In genomic region chr16:77236509-77237271, GRCm38 (mm10) we compare ENCODE assay signal across 8 mouse cellular contexts.
DNase-seq lines count a peak whose midpoint lies in the region; ATAC-seq lines count a peak whose summit lies in the region.

No protein-coding gene starts in this region.

- peak overlapping the region; percentile 47 for H3K9ac ChIP-seq in heart, embryonic 15.5 days
- peak overlapping the region; percentile 33 for H3K9ac ChIP-seq in lung, embryonic 16.5 days (ENCODE audit: low read length)

- H3K9me3 ChIP-seq in embryonic facial prominence, embryonic 10.5 days = no peaks in the 10 kb centered on the region
- no peaks in the 10 kb centered on the region for H3K9me3 ChIP-seq in heart, embryonic 15.5 days (replicated peaks)
- H3K9me3 ChIP-seq in lung, embryonic 16.5 days (ENCODE audit: control insufficient read depth, low read length) = no peaks in the 10 kb centered on the region

- WGBS in embryonic facial prominence, embryonic 10.5 days = 66% methylated on average over 13 of the region's 13 CpGs
- 25% methylated on average over 13 of the region's 13 CpGs for WGBS in heart, embryonic 15.5 days
- WGBS in lung, embryonic 16.5 days = 23% methylated on average over 13 of the region's 13 CpGs

- H3K27me3 ChIP-seq in embryonic facial prominence, embryonic 10.5 days (replicated peaks; ENCODE audit: low read depth, poor library complexity, severe bottlenecking) = no peaks in the 10 kb centered on the region
- no peaks in the 10 kb centered on the region for H3K27me3 ChIP-seq in heart, embryonic 15.5 days
- no peaks in the 10 kb centered on the region for H3K27me3 ChIP-seq in lung, embryonic 16.5 days (ENCODE audit: control insufficient read depth, insufficient read depth, low read depth, low read length)

- no peaks in the 10 kb centered on the region for H3K36me3 ChIP-seq in embryonic facial prominence, embryonic 10.5 days (replicated peaks)
- H3K36me3 ChIP-seq in heart, embryonic 15.5 days = no peaks in the 10 kb centered on the region
- H3K36me3 ChIP-seq in lung, embryonic 16.5 days (ENCODE audit: control insufficient read depth, insufficient read depth, low read length) = no peaks in the 10 kb centered on the region

- intact Hi-C loops in heart, postnatal 25 days (cut with DNase I) = no loop called here

- no peak for ATAC-seq in heart, embryonic 15.5 days (replicated peaks; ENCODE audit: insufficient number of reproducible peaks, insufficient read depth, low FRiP score, low read depth)
- ATAC-seq in lung, embryonic 16.5 days (ENCODE audit: low read depth) = peak; percentile 49; the same call in 1 of the 2 replicates

- H3K4me1 ChIP-seq in embryonic facial prominence, embryonic 10.5 days = peaks cover 23% of the 10 kb centered on the region
- H3K4me1 ChIP-seq in heart, embryonic 15.5 days (replicated peaks) = peaks cover 7% of the 10 kb centered on the region
- H3K4me1 ChIP-seq in lung, embryonic 16.5 days (replicated peaks; ENCODE audit: control insufficient read depth, insufficient read depth, low read length) = peaks cover 4% of the 10 kb centered on the region; the same call in 1 of the 2 replicates

- H3K4me3 ChIP-seq in embryonic facial prominence, embryonic 10.5 days = no peak overlapping the region
- H3K4me3 ChIP-seq in heart, embryonic 15.5 days = peak overlapping the region; percentile 44
- peak overlapping the region; percentile 35 for H3K4me3 ChIP-seq in lung, embryonic 16.5 days (ENCODE audit: low read length)

- peak; percentile 86 for DNase-seq in heart, adult 11 months
- DNase-seq in heart, postnatal 25 days (ENCODE audit: low spot score) = no peak
- peak; percentile 10 for DNase-seq in embryonic facial prominence, embryonic 10.5 days (ENCODE audit: low spot score)
- peak; percentile 7 to 54 for DNase-seq in kidney, postnatal 36 days
- DNase-seq in retina, embryonic 14.5 days (ENCODE audit: low spot score) = peak; percentile 27
- no peak for DNase-seq in thymus, postnatal 10 days (ENCODE audit: low spot score in 2 of 2)

- H3K4me2 ChIP-seq in heart, embryonic 15.5 days = peak overlapping the region; percentile 68
- peak overlapping the region; percentile 54 for H3K4me2 ChIP-seq in lung, embryonic 16.5 days (ENCODE audit: low read depth, low read length)

- H3K27ac ChIP-seq in embryonic facial prominence, embryonic 10.5 days (replicated peaks) = peak overlapping the region; percentile 40
- H3K27ac ChIP-seq in heart, embryonic 15.5 days = peak overlapping the region; percentile 40; the same call in 1 of the 2 replicates
- no peak overlapping the region for H3K27ac ChIP-seq in lung, embryonic 16.5 days (ENCODE audit: low read length)

Comparison
In these comparisons a context has a peak if more than half of its experiments do, and no peak if none do; other contexts are left out.
1. DNase-seq: peak in heart, adult 11 months (single experiment), embryonic facial prominence, embryonic 10.5 days (single experiment), kidney, postnatal 36 days (2 of 2) and retina, embryonic 14.5 days (single experiment); none in heart, postnatal 25 days (single experiment) and thymus, postnatal 10 days (0 of 2).